ENCODE assay signal across 22 mouse cellular contexts in genomic region chr1:160273133-160273743, GRCm38 (mm10).
DNase-seq lines count a peak whose midpoint lies in the region; ATAC-seq lines count a peak whose summit lies in the region.
"Had no signal": no experiment of that assay in that cellular context is flagged by ENCODE, and none has a peak within 500 bp of the region (broad histone marks: within the 10 kb centered on the region; RNA-seq: fewer than 3 reads in every experiment).

No protein-coding gene starts in this region.

- no peak overlapping the region for H3K27ac ChIP-seq in forebrain, embryonic 14.5 days (ENCODE audit: low read depth, low read length)
- no peak overlapping the region for H3K27ac ChIP-seq in forebrain, embryonic 15.5 days (replicated peaks)
- H3K27ac ChIP-seq in liver, embryonic 12.5 days: no peak overlapping the region
- no peak overlapping the region for H3K27ac ChIP-seq in liver, embryonic 11.5 days (ENCODE audit: low read depth, low read length)
- H3K27ac ChIP-seq: embryonic facial prominence, embryonic 10.5 days; embryonic facial prominence, embryonic 12.5 days; forebrain, embryonic 13.5 days had no signal

- no peak overlapping the region for H3K4me2 ChIP-seq in forebrain, embryonic 14.5 days (ENCODE audit: low read length)
- H3K4me2 ChIP-seq in forebrain, embryonic 15.5 days (replicated peaks): no peak overlapping the region
- no peak overlapping the region for H3K4me2 ChIP-seq in liver, embryonic 12.5 days
- no peak overlapping the region for H3K4me2 ChIP-seq in liver, embryonic 11.5 days
- H3K4me2 ChIP-seq: embryonic facial prominence, embryonic 12.5 days; forebrain, embryonic 13.5 days had no signal

- peak; percentile 27 for DNase-seq in forebrain, embryonic 14.5 days (ENCODE audit: low spot score)
- DNase-seq in liver, embryonic 11.5 days (ENCODE audit: low spot score): no peak
- DNase-seq in lung, postnatal 14 days: no peak
- DNase-seq: adrenal gland, adult 2 months; adrenal gland, postnatal 10 days; adrenal gland, postnatal 25 days; B cell, adult 2 months; cerebellum, adult 11-12 months; cerebellum, adult 2 months; cerebellum, adult 9-10 months; cerebellum, postnatal 10 days; cerebellum, postnatal 25 days; forebrain, postnatal 0 days had no signal

- H3K36me3 ChIP-seq in forebrain, embryonic 14.5 days (ENCODE audit: control insufficient read depth, insufficient read depth, low read length): no peaks in the 10 kb centered on the region
- H3K36me3 ChIP-seq in forebrain, embryonic 15.5 days: no peaks in the 10 kb centered on the region
- no peaks in the 10 kb centered on the region for H3K36me3 ChIP-seq in liver, embryonic 12.5 days
- H3K36me3 ChIP-seq in liver, embryonic 11.5 days (ENCODE audit: control insufficient read depth, insufficient read depth, low read length): no peaks in the 10 kb centered on the region
- H3K36me3 ChIP-seq: embryonic facial prominence, embryonic 10.5 days; embryonic facial prominence, embryonic 12.5 days had no signal

- no peak for ATAC-seq in forebrain, embryonic 14.5 days
- no peak for ATAC-seq in forebrain, embryonic 15.5 days (replicated peaks)
- ATAC-seq in liver, embryonic 12.5 days: peak; percentile 24; the same call in 1 of the 2 replicates
- ATAC-seq in liver, embryonic 11.5 days (replicated peaks; ENCODE audit: low FRiP score): no peak; the same call in 1 of the 2 replicates
- peak; percentile 83 for ATAC-seq in megakaryocyte-erythroid progenitor cell, adult 5-6 weeks (replicated peaks; ENCODE audit: low FRiP score, low TSS enrichment, poor library complexity, severe bottlenecking)
- ATAC-seq: CD4-positive, CD25-positive, alpha-beta regulatory T cell, adult 4 months; forebrain, embryonic 13.5 days; forebrain, postnatal 0 days had no signal

- H3K4me1 ChIP-seq in forebrain, embryonic 14.5 days (ENCODE audit: control insufficient read depth, insufficient read depth, low read length): no peaks in the 10 kb centered on the region
- H3K4me1 ChIP-seq in forebrain, embryonic 15.5 days: 0 out of 2 replicates have a peak, but pooled peaks cover 4% of the 10 kb centered on the region
- peaks cover 12% of the 10 kb centered on the region for H3K4me1 ChIP-seq in liver, embryonic 12.5 days
- H3K4me1 ChIP-seq in liver, embryonic 11.5 days (replicated peaks; ENCODE audit: control insufficient read depth, insufficient read depth, low read length): peaks cover 2% of the 10 kb centered on the region; the same call in 1 of the 2 replicates
- H3K4me1 ChIP-seq: embryonic facial prominence, embryonic 10.5 days; embryonic facial prominence, embryonic 12.5 days; forebrain, embryonic 13.5 days had no signal

- no peaks in the 10 kb centered on the region for H3K27me3 ChIP-seq in forebrain, embryonic 14.5 days (replicated peaks; ENCODE audit: control insufficient read depth, insufficient read depth, low read length)
- no peaks in the 10 kb centered on the region for H3K27me3 ChIP-seq in forebrain, embryonic 15.5 days
- H3K27me3 ChIP-seq in liver, embryonic 12.5 days (replicated peaks): no peaks in the 10 kb centered on the region
- no peaks in the 10 kb centered on the region for H3K27me3 ChIP-seq in liver, embryonic 11.5 days (replicated peaks; ENCODE audit: control insufficient read depth, insufficient read depth, low read length)
- H3K27me3 ChIP-seq: CH12.LX; embryonic facial prominence, embryonic 12.5 days; forebrain, embryonic 13.5 days had no signal

- WGBS in forebrain, embryonic 14.5 days: 88% methylated on average over 7 of the region's 7 CpGs
- 85% methylated on average over 7 of the region's 7 CpGs for WGBS in forebrain, embryonic 15.5 days
- WGBS in liver, embryonic 12.5 days (ENCODE audit: insufficient replicate concordance): 53% methylated on average over 7 of the region's 7 CpGs
- 74% methylated on average over 7 of the region's 7 CpGs for WGBS in liver, embryonic 11.5 days

- H3K9me3 ChIP-seq in forebrain, embryonic 14.5 days (replicated peaks; ENCODE audit: control insufficient read depth, low read length): no peaks in the 10 kb centered on the region
- no peaks in the 10 kb centered on the region for H3K9me3 ChIP-seq in forebrain, embryonic 15.5 days
- H3K9me3 ChIP-seq in liver, embryonic 12.5 days (replicated peaks): no peaks in the 10 kb centered on the region
- H3K9me3 ChIP-seq in liver, embryonic 11.5 days (ENCODE audit: control insufficient read depth, low read length): no peaks in the 10 kb centered on the region
- H3K9me3 ChIP-seq: embryonic facial prominence, embryonic 10.5 days; embryonic facial prominence, embryonic 12.5 days; forebrain, embryonic 13.5 days; G1E had no signal

- no peak overlapping the region for H3K4me3 ChIP-seq in forebrain, embryonic 14.5 days (ENCODE audit: low read depth, low read length)
- no peak overlapping the region for H3K4me3 ChIP-seq in forebrain, embryonic 15.5 days
- no peak overlapping the region for H3K4me3 ChIP-seq in liver, embryonic 12.5 days
- no peak overlapping the region for H3K4me3 ChIP-seq in liver, embryonic 11.5 days (ENCODE audit: low read depth, low read length)
- H3K4me3 ChIP-seq: embryonic facial prominence, embryonic 10.5 days; embryonic facial prominence, embryonic 12.5 days; forebrain, embryonic 13.5 days had no signal

- H3K9ac ChIP-seq in forebrain, embryonic 14.5 days (ENCODE audit: low read length): no peak overlapping the region
- no peak overlapping the region for H3K9ac ChIP-seq in forebrain, embryonic 15.5 days (replicated peaks)
- no peak overlapping the region for H3K9ac ChIP-seq in liver, embryonic 12.5 days
- H3K9ac ChIP-seq in liver, embryonic 11.5 days (ENCODE audit: low read depth, low read length): no peak overlapping the region
- H3K9ac ChIP-seq: embryonic facial prominence, embryonic 12.5 days; forebrain, embryonic 13.5 days; forebrain, postnatal 0 days had no signal

Comparison
In these comparisons a context has a peak if more than half of its experiments do, and no peak if none do; other contexts are left out.
1. ATAC-seq: peak in liver, embryonic 12.5 days (single experiment) and megakaryocyte-erythroid progenitor cell, adult 5-6 weeks (single experiment); none in forebrain, embryonic 14.5 days (single experiment), forebrain, embryonic 15.5 days (single experiment) and liver, embryonic 11.5 days (single experiment).